Mouse (Mus musculus): ENCODE data around the gene Cyb561. TPM values are rescaled to one million over a fixed set of nuclear protein-coding genes. Genes with fewer than 3 reads are reported as not detected.
A peak's percentile ranks its signal among the peaks of the same experiment; 100 is the strongest.

The Cyb561 gene
- total and polyA plus RNA-seq, 3 experiments: 32.8 to 43.9 TPM; not detected in 1

DNA sequence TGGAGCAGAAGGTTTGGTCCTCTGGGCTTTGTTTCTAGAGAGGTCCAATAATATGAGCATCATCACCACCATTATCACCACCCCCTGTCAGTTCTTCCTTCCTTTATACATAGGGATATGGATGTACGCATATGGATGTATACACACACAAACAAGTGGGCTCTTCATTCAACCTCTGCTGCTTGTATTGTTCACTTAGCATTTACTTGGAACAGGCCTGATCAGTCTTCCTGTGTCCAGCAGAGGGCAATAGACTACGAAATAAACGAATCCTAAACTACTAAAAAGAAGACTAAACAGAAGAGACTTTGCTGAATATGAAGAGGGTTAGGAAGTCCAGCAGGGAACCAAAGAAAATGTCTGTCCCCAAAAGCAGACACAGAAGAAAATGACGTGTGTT, 48.6 kb upstream of the Cyb561 start (continued):
- TF ChIP-seq MXI1 (IDR thresholded peaks at IDR 0.05; ENCODE audit: low read depth, low read length): no peak
- no peak for TF ChIP-seq MEF2A (IDR thresholded peaks at IDR 0.05; ENCODE audit: extremely low read depth, insufficient replicate concordance, low read depth, low read length, poor library complexity, severe bottlenecking)
- TF ChIP-seq TBP (IDR thresholded peaks at IDR 0.05; ENCODE audit: low read depth, low read length): 0 out of 2 replicates have a peak, but pooled peaks have one; percentile 17

DNA sequence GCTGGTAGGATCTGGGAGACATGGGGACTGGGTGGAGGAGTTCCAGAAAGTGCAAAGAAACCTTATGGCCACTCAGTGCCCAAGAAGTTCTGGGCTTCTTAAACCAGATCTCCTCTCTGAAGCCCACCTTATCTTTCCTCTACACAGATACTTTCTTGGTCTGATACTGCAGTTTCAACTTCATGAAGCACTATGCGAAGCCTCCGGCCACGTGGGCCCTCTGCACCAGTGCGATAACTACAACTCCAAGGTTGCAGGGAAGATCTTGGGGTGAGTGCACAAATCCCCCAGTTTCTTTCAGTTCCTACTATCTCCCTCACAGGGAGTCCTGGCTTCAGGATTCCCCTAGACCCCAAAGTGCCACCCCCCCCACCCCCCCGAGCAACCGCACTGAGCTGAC, 46.9 kb upstream of the Cyb561 start:
- Histone ChIP-seq H3K36me3 (ENCODE audit: control insufficient read depth in 1 of 2, insufficient read depth in 2 of 2, low read length in 2 of 2) (no peaks in the 10 kb centered on the region), H3K27ac (ENCODE audit: control insufficient read depth, low read depth, low read length) (no peak overlapping the region), H3K4me1 (ENCODE audit: control insufficient read depth in 1 of 2, insufficient read depth in 2 of 2, low read length in 2 of 2) (0 out of 4 replicates have a peak, but pooled peaks cover 0 to 4% of the 10 kb centered on the region in 2 experiments), H3K27me3 (ENCODE audit: control insufficient read depth in 1 of 2, insufficient read depth in 2 of 2, low read length in 2 of 2) (peaks cover 10 to 22% of the 10 kb centered on the region in 2 experiments), H3K9ac (ENCODE audit: control insufficient read depth, low read depth, low read length, poor library complexity, severe bottlenecking) (no peak overlapping the region), H3K9me3 (replicated peaks; ENCODE audit: insufficient read depth, low read length) (no peaks in the 10 kb centered on the region), H3K4me3 (ENCODE audit: control insufficient read depth in 1 of 2, insufficient read depth in 1 of 2, low read depth in 2 of 2, low read length in 2 of 2) (no peak overlapping the region), H3K79me2 (ENCODE audit: control insufficient read depth, insufficient read depth, low read length, poor library complexity) (no peaks in the 10 kb centered on the region)
- DNase-seq (ENCODE audit: low read depth, low spot score): peak; percentile 43
- TF ChIP-seq CTCF (IDR thresholded peaks at IDR 0.05 in 2 of 3, conservative IDR thresholded peaks at IDR 0.05 in 1 of 3; ENCODE audit: control insufficient read depth in 1 of 3, insufficient read depth in 1 of 3, low read depth in 2 of 3, low read length in 3 of 3, poor library complexity in 1 of 3, severe bottlenecking in 1 of 3) (no peak), MAX (IDR thresholded peaks at IDR 0.05; ENCODE audit: low read length) (peak; percentile 59; the same call in 1 of the 2 replicates), GATA1 (IDR thresholded peaks at IDR 0.05; ENCODE audit: low read depth, low read length) (peak; percentile 47; the same call in 1 of the 2 replicates), ZKSCAN1 (IDR thresholded peaks at IDR 0.05; ENCODE audit: low read depth, low read length) (no peak), POLR2A (IDR thresholded peaks at IDR 0.05; ENCODE audit: control insufficient read depth in 1 of 2, insufficient read depth in 1 of 2, low read depth in 1 of 2, low read length in 2 of 2, poor library complexity in 1 of 2) (no peak), NRF1 (IDR thresholded peaks at IDR 0.05; ENCODE audit: insufficient read depth, low read depth, low read length, poor library complexity, severe bottlenecking) (no peak), TBP (IDR thresholded peaks at IDR 0.05; ENCODE audit: low read depth, low read length) (no peak), RAD21 (IDR thresholded peaks at IDR 0.05; ENCODE audit: low read depth, low read length) (no peak), USF2 (IDR thresholded peaks at IDR 0.05; ENCODE audit: borderline replicate concordance in 1 of 2, insufficient read depth in 1 of 2, low read depth in 1 of 2, low read length in 2 of 2) (no peak), MAZ (IDR thresholded peaks at IDR 0.05; ENCODE audit: low read depth, low read length) (no peak), ELF1 (IDR thresholded peaks at IDR 0.05; ENCODE audit: low read depth, low read length) (no peak), CHD1 (IDR thresholded peaks at IDR 0.05; ENCODE audit: low read depth, low read length) (no peak), ZMIZ1 (IDR thresholded peaks at IDR 0.05; ENCODE audit: low read depth, low read length) (no peak), KAT2A (conservative IDR thresholded peaks at IDR 0.05; ENCODE audit: low read depth, low read length) (no peak), MEF2A (IDR thresholded peaks at IDR 0.05; ENCODE audit: extremely low read depth, insufficient replicate concordance, low read depth, low read length, poor library complexity, severe bottlenecking) (no peak), HCFC1 (IDR thresholded peaks at IDR 0.05; ENCODE audit: low read depth, low read length) (no peak), BHLHE40 (IDR thresholded peaks at IDR 0.05; ENCODE audit: borderline replicate concordance, low read depth, low read length) (no peak), MAFK (IDR thresholded peaks at IDR 0.05; ENCODE audit: borderline replicate concordance, low read depth, low read length) (no peak), SMC3 (IDR thresholded peaks at IDR 0.05; ENCODE audit: low read depth, low read length) (no peak), UBTF (IDR thresholded peaks at IDR 0.05; ENCODE audit: borderline replicate concordance, insufficient read depth, low read depth, low read length) (no peak), USF1 (IDR thresholded peaks at IDR 0.05; ENCODE audit: low read depth, low read length) (peak; percentile 68), POLR2AphosphoS5 (IDR thresholded peaks at IDR 0.05; ENCODE audit: borderline replicate concordance, low read depth, low read length) (no peak), CHD2 (IDR thresholded peaks at IDR 0.05; ENCODE audit: low read length) (no peak), GABPA (IDR thresholded peaks at IDR 0.05; ENCODE audit: low read depth, low read length) (no peak), MXI1 (IDR thresholded peaks at IDR 0.05; ENCODE audit: low read depth, low read length) (no peak), MYC (IDR thresholded peaks at IDR 0.05; ENCODE audit: low read depth, low read length) (0 out of 2 replicates have a peak, but pooled peaks have one; percentile 52), EP300 (IDR thresholded peaks at IDR 0.05; ENCODE audit: low read depth in 1 of 2, low read length in 2 of 2) (no peak; a peak in 1 of 4 replicates), NELFE (IDR thresholded peaks at IDR 0.05; ENCODE audit: low read depth, low read length) (no peak), MYB (IDR thresholded peaks at IDR 0.05; ENCODE audit: low read depth, low read length) (no peak), POLR2AphosphoS2 (IDR thresholded peaks at IDR 0.05; ENCODE audit: low read length) (no peak), TCF12 (IDR thresholded peaks at IDR 0.05; ENCODE audit: low read depth, low read length) (no peak), ETS1 (IDR thresholded peaks at IDR 0.05; ENCODE audit: low read depth, low read length) (no peak), TAL1 (IDR thresholded peaks at IDR 0.05; ENCODE audit: low read length) (peak; percentile 18; the same call in 1 of the 2 replicates), RCOR1 (IDR thresholded peaks at IDR 0.05; ENCODE audit: low read depth, low read length) (no peak)
